Mouse (Mus musculus) myocyte (in vitro differentiated cells): ENCODE measurements around the gene Rmnd5a. TPM values are rescaled to one million over a fixed set of nuclear protein-coding genes. Genes with fewer than 3 reads are reported as not detected.

Source experiments
- H3K27me3 ChIP-seq: one replicate; pipeline ENCODE4 v1.6.1; 2011; ENCODE audit not compliant: control insufficient read depth, insufficient read depth, insufficient read length
- H3K36me3 ChIP-seq: one replicate; pipeline ENCODE4 v1.6.1; 2011; ENCODE audit not compliant: control insufficient read depth, insufficient read depth
- H3K4me2 ChIP-seq: one replicate; pipeline ENCODE4 v1.6.1; 2011; ENCODE audit warnings: low read depth, control low read depth
- H3K4me3 ChIP-seq: one replicate; pipeline ENCODE4 v1.5.1; 2011; ENCODE audit warnings: mild to moderate bottlenecking, control low read depth, moderate library complexity
- H3K79me2 ChIP-seq: one replicate; pipeline ENCODE4 v1.6.1; 2011; ENCODE audit not compliant: control insufficient read depth, insufficient read depth
- H3ac ChIP-seq: one replicate; pipeline ENCODE4 v1.6.1; 2011; ENCODE audit not compliant: control insufficient read depth, insufficient read length
- CEBPB ChIP-seq: IDR thresholded peaks from 2 replicates; pipeline ENCODE4 v1.6.1; 2011; ENCODE audit warnings: mild to moderate bottlenecking, moderate library complexity; ENCODE audit not compliant: poor library complexity, insufficient read depth, severe bottlenecking
- E2F4 ChIP-seq: IDR thresholded peaks from one replicate; pipeline ENCODE4 v1.6.1; 2011; ENCODE audit warnings: mild to moderate bottlenecking, control low read depth, moderate library complexity; ENCODE audit not compliant: insufficient read depth
- MAX ChIP-seq: IDR thresholded peaks from one replicate; pipeline ENCODE4 v1.6.1; 2011; ENCODE audit warnings: low read depth, mild to moderate bottlenecking, control low read depth
- MYOD1 ChIP-seq, 3 experiments: IDR thresholded peaks; one replicate each; pipeline ENCODE4 v1.6.1; 2011; ENCODE audit warnings: control low read depth in 2 of 3, low read depth in 2 of 3, mild to moderate bottlenecking in 2 of 3, moderate library complexity in 1 of 3; ENCODE audit not compliant: insufficient read length in 2 of 3, control insufficient read depth in 1 of 3
- MYOG ChIP-seq, 3 experiments: IDR thresholded peaks; one replicate each; pipeline ENCODE4 v1.6.1; 2011; ENCODE audit warnings: control low read depth in 2 of 3, low read depth in 2 of 3, mild to moderate bottlenecking in 2 of 3; ENCODE audit not compliant: insufficient read length in 2 of 3, control insufficient read depth in 1 of 3, insufficient read depth in 1 of 3
- POLR2A ChIP-seq: IDR thresholded peaks from one replicate; pipeline ENCODE4 v1.6.1; 2011; ENCODE audit warnings: low read depth, mild to moderate bottlenecking, control low read depth, moderate library complexity; ENCODE audit not compliant: insufficient read length
- POLR2AphosphoS2 ChIP-seq: IDR thresholded peaks from one replicate; pipeline ENCODE4 v1.6.1; 2011; ENCODE audit warnings: low read depth, control low read depth; ENCODE audit not compliant: insufficient read length
- REST ChIP-seq: IDR thresholded peaks from one replicate; pipeline ENCODE4 v1.6.1; 2011; ENCODE audit warnings: mild to moderate bottlenecking, control low read depth, moderate library complexity; ENCODE audit not compliant: insufficient read depth, insufficient read length
- SRF ChIP-seq: IDR thresholded peaks from one replicate; pipeline ENCODE4 v1.6.1; 2011; ENCODE audit warnings: low read depth; ENCODE audit not compliant: control insufficient read depth, insufficient read length
- TCF12 ChIP-seq: IDR thresholded peaks from one replicate; pipeline ENCODE4 v1.6.1; 2011; ENCODE audit warnings: mild to moderate bottlenecking, control low read depth; ENCODE audit not compliant: poor library complexity, insufficient read depth, severe bottlenecking
- TCF3 ChIP-seq: IDR thresholded peaks from one replicate; pipeline ENCODE4 v1.6.1; 2011; ENCODE audit warnings: low read depth, control low read depth; ENCODE audit not compliant: insufficient read length
- USF1 ChIP-seq: IDR thresholded peaks from one replicate; pipeline ENCODE4 v1.6.1; 2011; ENCODE audit warnings: low read depth, mild to moderate bottlenecking, control low read depth, moderate library complexity
- polyA plus RNA-seq: library from polyadenylated mRNA; unstranded; fragments of >200 nt; fragmentation: generic; extraction: Trizol; gene quantifications from one replicate; pipeline ENCODE4 v1.2.1, GENCODE M21; 2012; ENCODE audit warnings: missing spikeins

Rmnd5a gene
- polyA plus RNA-seq, 1 experiment, result 12.2 TPM

- Histone ChIP-seq H3K27me3 (peaks cover 5% of the 10 kb centered on the region), H3ac (no peak overlapping the region), H3K4me3 (no peak overlapping the region), H3K36me3 (no peaks in the 10 kb centered on the region), H3K4me2 (no peak overlapping the region), H3K79me2 (no peaks in the 10 kb centered on the region)
- TF ChIP-seq MYOG (IDR thresholded peaks at IDR 0.05; ENCODE audit: control insufficient read depth in 1 of 3, insufficient read depth in 1 of 3, insufficient read length in 2 of 3, low read depth in 2 of 3), result no peak
- no peak for TF ChIP-seq MAX
- no peak for TF ChIP-seq TCF3
- no peak for TF ChIP-seq CEBPB
- TF ChIP-seq E2F4, result no peak
- TF ChIP-seq MYOD1 (IDR thresholded peaks at IDR 0.05; ENCODE audit: control insufficient read depth in 1 of 3, insufficient read length in 2 of 3, low read depth in 2 of 3), result no peak
- TF ChIP-seq POLR2A, result no peak
- no peak for TF ChIP-seq REST
- TF ChIP-seq TCF12, result no peak
- no peak for TF ChIP-seq USF1
- TF ChIP-seq POLR2AphosphoS2, result no peak
- no peak for TF ChIP-seq SRF
Measured at GRCm38 (mm10) chr6:71371085-71371605, 69.3 kb downstream of the Rmnd5a start.

GRCm38 (mm10) chr6:71369416-71369815, 71.0 kb downstream of the Rmnd5a start:
- Histone ChIP-seq H3K4me2 (no peak overlapping the region), H3K27me3 (peaks cover 9% of the 10 kb centered on the region), H3K4me3 (no peak overlapping the region), H3K79me2 (no peaks in the 10 kb centered on the region), H3K36me3 (no peaks in the 10 kb centered on the region), H3ac (no peak overlapping the region)
- TF ChIP-seq TCF3, result no peak
- no peak for TF ChIP-seq REST
- TF ChIP-seq POLR2A, result no peak
- TF ChIP-seq MYOD1 (IDR thresholded peaks at IDR 0.05; ENCODE audit: control insufficient read depth in 1 of 3, insufficient read length in 2 of 3, low read depth in 2 of 3), result no peak
- no peak for TF ChIP-seq MAX
- TF ChIP-seq E2F4, result no peak
- no peak for TF ChIP-seq SRF
- TF ChIP-seq CEBPB, result no peak
- TF ChIP-seq TCF12, result no peak
- TF ChIP-seq USF1, result no peak
- TF ChIP-seq MYOG (IDR thresholded peaks at IDR 0.05; ENCODE audit: control insufficient read depth in 1 of 3, insufficient read depth in 1 of 3, insufficient read length in 2 of 3, low read depth in 2 of 3), result no peak

GRCm38 (mm10) chr6:71363995-71364394, 76.4 kb downstream of the Rmnd5a start:
- Histone ChIP-seq H3K36me3 (no peaks in the 10 kb centered on the region), H3K27me3 (peaks cover 8% of the 10 kb centered on the region), H3K4me3 (no peak overlapping the region), H3K4me2 (no peak overlapping the region), H3K79me2 (no peaks in the 10 kb centered on the region), H3ac (no peak overlapping the region)
- TF ChIP-seq E2F4, result no peak
- TF ChIP-seq CEBPB, result no peak
- no peak for TF ChIP-seq MYOG (IDR thresholded peaks at IDR 0.05; ENCODE audit: control insufficient read depth in 1 of 3, insufficient read depth in 1 of 3, insufficient read length in 2 of 3, low read depth in 2 of 3)
- no peak for TF ChIP-seq USF1
- no peak for TF ChIP-seq POLR2AphosphoS2
- no peak for TF ChIP-seq REST
- no peak for TF ChIP-seq TCF12
- TF ChIP-seq TCF3, result no peak
- TF ChIP-seq POLR2A, result no peak
- TF ChIP-seq MAX, result no peak
- no peak for TF ChIP-seq SRF
- TF ChIP-seq MYOD1 (IDR thresholded peaks at IDR 0.05; ENCODE audit: control insufficient read depth in 1 of 3, insufficient read length in 2 of 3, low read depth in 2 of 3), result no peak

- no peak overlapping the region for H3K4me2 ChIP-seq
- peaks cover 8% of the 10 kb centered on the region for H3K27me3 ChIP-seq
Measured at GRCm38 (mm10) chr6:71361156-71361670, 79.2 kb downstream of the Rmnd5a start.

More at GRCm38 (mm10) chr6:71361156-71361670, 79.2 kb downstream of the Rmnd5a start:
- Histone ChIP-seq H3ac (no peak overlapping the region), H3K36me3 (no peaks in the 10 kb centered on the region), H3K79me2 (no peaks in the 10 kb centered on the region), H3K4me3 (no peak overlapping the region)
- TF ChIP-seq REST (no peak), E2F4 (no peak), TCF12 (no peak), POLR2AphosphoS2 (no peak), MAX (no peak), TCF3 (no peak), MYOD1 (IDR thresholded peaks at IDR 0.05; ENCODE audit: control insufficient read depth in 1 of 3, insufficient read length in 2 of 3, low read depth in 2 of 3) (no peak), SRF (no peak), POLR2A (no peak), MYOG (IDR thresholded peaks at IDR 0.05; ENCODE audit: control insufficient read depth in 1 of 3, insufficient read depth in 1 of 3, insufficient read length in 2 of 3, low read depth in 2 of 3) (no peak), CEBPB (no peak), USF1 (no peak)
